Mouse (Mus musculus) frontal cortex, postnatal 36 days (tissue): Measurements from ENCODE around the gene Poldip3.
A peak's percentile ranks its signal among the peaks of the same experiment; 100 is the strongest.

Experiments
- DNase-seq, 2 experiments: peaks; one replicate each; pipeline ENCODE4 v3.0.0; 2022; ENCODE audit warnings: low spot score in 2 of 2

Poldip3 gene

DNA sequence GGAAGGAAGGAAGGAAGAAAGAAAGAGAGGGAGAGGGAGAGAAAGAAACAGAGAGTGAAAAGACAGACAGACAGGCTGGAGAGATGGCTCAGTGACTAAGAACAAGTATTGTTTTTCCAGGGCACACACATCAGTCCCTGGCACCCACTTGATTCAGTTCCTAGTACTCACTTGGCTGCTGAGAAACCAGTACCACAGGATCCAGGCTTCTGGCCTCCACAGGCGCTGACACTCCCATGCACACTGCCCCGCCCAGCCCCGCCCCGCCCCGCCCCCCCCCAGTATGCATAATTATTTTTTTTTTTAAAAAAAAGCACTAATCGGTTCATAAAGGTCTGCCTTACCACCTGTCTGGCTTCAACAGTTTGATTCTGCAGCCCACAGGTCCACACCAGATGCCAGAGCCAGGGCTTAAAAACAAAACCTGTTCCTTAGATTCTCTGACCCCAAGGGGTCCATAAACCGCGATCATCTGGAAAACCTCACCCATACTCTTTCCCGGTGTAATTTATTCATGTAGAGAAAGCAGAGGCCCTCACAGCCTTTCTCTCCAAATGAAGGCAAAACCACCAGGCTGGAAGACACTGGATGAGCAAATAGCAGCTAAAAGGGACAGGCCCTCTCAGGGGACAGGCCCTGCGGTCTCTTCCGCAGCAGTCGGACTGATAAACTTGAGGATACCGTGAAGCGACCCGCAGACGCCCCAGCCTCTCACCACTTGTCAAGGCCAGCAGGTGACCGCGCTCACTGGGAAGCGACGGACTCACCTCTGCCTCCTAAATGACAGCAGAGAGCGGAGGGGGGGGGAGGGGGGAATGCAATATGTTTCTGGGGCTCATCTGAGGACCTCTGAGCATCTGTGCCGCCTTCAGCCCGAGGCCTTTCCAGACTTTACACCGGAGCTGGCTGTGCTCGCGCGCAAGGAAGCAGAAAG lies 60.4 kb downstream of the Poldip3 start:
- DNase-seq = no peak

DNA sequence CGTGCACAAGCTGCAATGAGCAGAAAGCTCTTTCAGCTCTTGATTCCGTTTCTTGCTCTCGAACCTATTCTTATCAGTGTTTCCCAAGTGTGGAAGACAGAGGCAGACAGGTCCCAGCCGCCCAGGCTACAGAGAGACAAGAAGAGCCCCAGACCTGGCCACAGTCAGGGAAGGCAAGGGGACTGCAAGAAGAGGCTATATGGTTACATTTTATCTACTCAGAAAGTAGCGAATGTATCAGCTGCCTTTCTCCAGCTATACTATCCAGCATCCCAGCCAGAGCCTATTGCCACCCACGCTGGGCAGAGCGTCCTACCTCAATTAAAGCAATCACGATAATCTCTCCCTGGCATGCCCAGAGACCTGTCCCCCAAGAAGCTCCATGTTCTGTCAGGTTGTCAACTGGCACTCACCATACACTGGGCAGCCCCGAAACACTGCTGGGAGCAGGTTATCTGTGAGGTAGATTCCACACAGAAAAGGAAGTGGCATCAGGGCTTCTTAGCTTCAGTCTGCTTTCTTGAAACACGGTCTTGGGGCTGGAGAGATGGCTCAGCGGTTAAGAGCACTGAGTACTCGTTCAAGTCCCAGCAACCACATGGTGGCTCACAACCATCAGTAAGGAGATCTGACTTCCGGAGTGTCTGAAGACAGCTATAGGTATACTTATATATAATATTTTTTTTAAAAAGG lies 62.4 kb downstream of the Poldip3 start:
- no peak for DNase-seq

DNA sequence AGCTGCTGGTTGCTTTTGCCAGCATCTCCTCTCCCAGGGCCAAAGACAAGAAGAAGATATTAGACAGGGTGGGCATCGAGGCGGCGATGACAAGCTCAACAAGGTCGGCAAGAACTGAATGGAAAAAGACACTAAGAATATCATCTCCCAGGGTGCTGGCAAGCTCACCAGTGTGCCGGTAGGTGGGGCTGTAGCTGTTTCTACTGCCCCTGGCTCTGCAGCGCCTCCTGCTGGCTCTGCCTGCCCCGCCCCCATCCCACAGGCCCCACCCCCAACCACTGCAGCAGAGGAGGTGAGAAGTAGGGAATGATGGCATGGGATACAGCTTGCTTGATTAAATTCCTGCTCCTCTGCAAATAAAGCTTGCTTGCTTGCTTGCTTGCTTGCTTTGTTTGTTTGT lies 63.3 kb downstream of the Poldip3 start:
- peak in 1 of 2 experiments; percentile 16 for DNase-seq

DNA sequence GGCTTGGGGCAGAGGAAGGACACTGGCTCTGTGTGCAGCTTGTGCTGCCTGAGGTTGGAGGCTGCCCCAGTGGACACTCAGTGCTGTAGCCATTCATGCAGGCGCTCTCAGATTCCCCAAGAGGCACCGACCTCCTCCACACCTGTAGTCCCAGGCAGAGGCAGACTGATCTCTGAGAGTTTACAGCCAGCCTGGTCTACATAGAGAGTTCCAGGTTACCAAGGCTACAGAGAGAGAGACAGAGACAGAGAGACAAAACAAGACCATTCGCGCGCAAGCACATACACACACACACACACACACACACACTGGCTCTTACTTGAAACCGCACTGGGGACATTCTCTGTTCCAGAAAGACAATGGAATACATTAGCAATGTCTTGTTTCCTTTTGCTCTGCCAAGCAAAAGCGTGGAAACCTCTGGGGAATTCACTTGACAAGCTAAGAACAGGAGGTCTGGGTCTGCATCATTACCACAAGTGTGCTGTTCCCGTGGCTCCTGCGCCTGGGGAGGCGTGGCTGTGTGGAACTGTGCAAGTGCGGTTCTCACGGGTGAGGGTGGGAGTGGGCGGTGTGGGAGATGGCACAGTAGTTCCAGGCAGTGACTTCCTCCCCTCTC lies 65.1 kb downstream of the Poldip3 start:
- DNase-seq = peak; percentile 20 to 28

DNA sequence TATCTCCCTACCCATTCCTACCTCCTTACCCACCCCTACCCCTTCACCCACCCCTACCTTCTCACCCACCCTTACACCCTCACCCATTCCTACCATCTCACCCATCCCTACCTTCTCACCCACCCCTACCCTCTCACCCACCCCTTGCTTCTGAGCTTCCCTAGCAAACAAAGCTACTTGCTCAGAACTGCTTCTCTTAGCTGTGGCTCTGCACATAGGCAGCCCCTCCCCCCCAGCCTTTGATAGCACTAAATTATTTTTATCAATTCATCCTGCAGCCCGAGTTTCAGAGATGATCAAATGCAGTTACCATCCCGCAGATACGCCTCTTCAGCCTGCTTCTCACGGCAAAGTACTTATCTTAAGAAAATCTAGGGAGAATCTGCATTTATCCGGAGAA lies 65.7 kb downstream of the Poldip3 start:
- no peak for DNase-seq
